In genomic region chr15:95804255-95804654, GRCm38 (mm10) we compare ENCODE assay signal across 8 mouse cellular contexts. TPM values are rescaled to one million over a fixed set of nuclear protein-coding genes. Genes with fewer than 3 reads are reported as not detected.
DNase-seq lines count a peak whose midpoint lies in the region; ATAC-seq lines count a peak whose summit lies in the region.

No protein-coding gene starts in this region.

- ATAC-seq in forebrain, embryonic 16.5 days = peak; percentile 28; the same call in 1 of the 2 replicates
- ATAC-seq in forebrain, embryonic 11.5 days (replicated peaks; ENCODE audit: low FRiP score) = no peak

- peaks cover 12% of the 10 kb centered on the region for H3K4me1 ChIP-seq in forebrain, embryonic 16.5 days (replicated peaks; ENCODE audit: control insufficient read depth, insufficient read depth, low read length)
- H3K4me1 ChIP-seq in forebrain, embryonic 11.5 days (replicated peaks; ENCODE audit: control insufficient read depth, insufficient read depth, low read length) = peaks cover 2% of the 10 kb centered on the region; the same call in 1 of the 2 replicates

- no peak overlapping the region for H3K9ac ChIP-seq in forebrain, embryonic 16.5 days (replicated peaks; ENCODE audit: low read depth, low read length)
- no peak overlapping the region for H3K9ac ChIP-seq in forebrain, embryonic 11.5 days (ENCODE audit: low read length)

- WGBS in forebrain, embryonic 16.5 days = 33% methylated on average over 7 of the region's 7 CpGs
- 58% methylated on average over 7 of the region's 7 CpGs for WGBS in forebrain, embryonic 11.5 days

- H3K36me3 ChIP-seq in forebrain, embryonic 16.5 days (ENCODE audit: control insufficient read depth, insufficient read depth) = no peaks in the 10 kb centered on the region
- H3K36me3 ChIP-seq in forebrain, embryonic 11.5 days (ENCODE audit: control insufficient read depth, insufficient read depth, low read length) = no peaks in the 10 kb centered on the region

- H3K27me3 ChIP-seq in forebrain, embryonic 16.5 days (replicated peaks; ENCODE audit: control insufficient read depth, insufficient read depth, low read length) = no peaks in the 10 kb centered on the region
- H3K27me3 ChIP-seq in forebrain, embryonic 11.5 days (ENCODE audit: control insufficient read depth, insufficient read depth, low read length) = no peaks in the 10 kb centered on the region

- no peak overlapping the region for H3K4me3 ChIP-seq in forebrain, embryonic 16.5 days (replicated peaks; ENCODE audit: low read length)
- no peak overlapping the region for H3K4me3 ChIP-seq in forebrain, embryonic 11.5 days (ENCODE audit: low read depth, low read length)

- no peak overlapping the region for H3K4me2 ChIP-seq in forebrain, embryonic 16.5 days (ENCODE audit: low read length)
- H3K4me2 ChIP-seq in forebrain, embryonic 11.5 days (ENCODE audit: low read depth, low read length, severe bottlenecking) = no peak overlapping the region

- no peak for DNase-seq in forebrain, embryonic 11.5 days (ENCODE audit: low spot score)
- peak; percentile 90 for DNase-seq in MN1 (ENCODE audit: low spot score)
- peak; percentile 99 for DNase-seq in fibroblast of lung, adult 2 months (ENCODE audit: low read depth)
- DNase-seq in heart, postnatal 25 days (ENCODE audit: low spot score) = peak; percentile 72
- DNase-seq in left cerebral cortex, postnatal 36 days (ENCODE audit: low spot score in 2 of 2) = peak; percentile 68 to 71
- DNase-seq in ovary, postnatal 36 days (ENCODE audit: low spot score) = peak; percentile 47
- DNase-seq in thymus, adult 18-20 months = no peak

- intact Hi-C loops in heart, postnatal 25 days (cut with DNase I) = no loop called here
- intact Hi-C loops in left cerebral cortex, postnatal 36 days (cut with DNase I) = no loop called here

- H3K9me3 ChIP-seq in forebrain, embryonic 16.5 days (ENCODE audit: control insufficient read depth, low read length) = no peaks in the 10 kb centered on the region
- H3K9me3 ChIP-seq in forebrain, embryonic 11.5 days (ENCODE audit: control insufficient read depth, low read length) = no peaks in the 10 kb centered on the region

- no peak overlapping the region for H3K27ac ChIP-seq in forebrain, embryonic 16.5 days (ENCODE audit: low read length)
- H3K27ac ChIP-seq in forebrain, embryonic 11.5 days (ENCODE audit: low read depth, low read length) = no peak overlapping the region

RNA-seq across cellular contexts. Expression of gene Ano6, which starts 13.6 kb away (rescaled TPM):
- polyA plus RNA-seq in forebrain, embryonic 16.5 days (2015; fragmentation: Nextera tagmentation; extraction: Ambion mirVana) = 22.7 and 24.6 TPM in 2 replicates
- polyA plus RNA-seq in forebrain, embryonic 11.5 days (2014; fragmentation: Nextera tagmentation; extraction: Ambion mirVana) = 38.0 and 40.3 TPM in 2 replicates
- 10 to 100 TPM; 21.1 to 25.9 TPM for total RNA-seq in heart, postnatal 25 days (2021)
- total RNA-seq in left cerebral cortex, postnatal 36 days (2021) = 10 to 100 TPM; 17.9 to 22.9 TPM

Comparison
In these comparisons a context has a peak if more than half of its experiments do, and no peak if none do; other contexts are left out.
1. DNase-seq: peak in MN1 (single experiment), fibroblast of lung, adult 2 months (single experiment), heart, postnatal 25 days (single experiment), left cerebral cortex, postnatal 36 days (2 of 2) and ovary, postnatal 36 days (single experiment); none in forebrain, embryonic 11.5 days (single experiment) and thymus, adult 18-20 months (0 of 2).